Mouse (Mus musculus) thymus, adult 2 months (tissue): Measurements from ENCODE around the gene 4930539E08Rik.

Experiments
- CTCF ChIP-seq: fragments of 200-500 bp; IDR thresholded peaks from 2 replicates; pipeline ENCODE4 v1.5.1; 2012; ENCODE audit warnings: mild to moderate bottlenecking, control low read depth, low read length, moderate library complexity, borderline replicate concordance; ENCODE audit not compliant: control insufficient read depth, poor library complexity, insufficient read depth; ENCODE audit errors: extremely low read depth
- POLR2A ChIP-seq: fragments of 200-500 bp; IDR thresholded peaks from 2 replicates; pipeline ENCODE4 v1.6.1; 2012; ENCODE audit warnings: mild to moderate bottlenecking, low read length, control low read depth, moderate library complexity; ENCODE audit not compliant: control insufficient read depth, poor library complexity, insufficient read depth; ENCODE audit errors: extremely low read depth

DNA sequence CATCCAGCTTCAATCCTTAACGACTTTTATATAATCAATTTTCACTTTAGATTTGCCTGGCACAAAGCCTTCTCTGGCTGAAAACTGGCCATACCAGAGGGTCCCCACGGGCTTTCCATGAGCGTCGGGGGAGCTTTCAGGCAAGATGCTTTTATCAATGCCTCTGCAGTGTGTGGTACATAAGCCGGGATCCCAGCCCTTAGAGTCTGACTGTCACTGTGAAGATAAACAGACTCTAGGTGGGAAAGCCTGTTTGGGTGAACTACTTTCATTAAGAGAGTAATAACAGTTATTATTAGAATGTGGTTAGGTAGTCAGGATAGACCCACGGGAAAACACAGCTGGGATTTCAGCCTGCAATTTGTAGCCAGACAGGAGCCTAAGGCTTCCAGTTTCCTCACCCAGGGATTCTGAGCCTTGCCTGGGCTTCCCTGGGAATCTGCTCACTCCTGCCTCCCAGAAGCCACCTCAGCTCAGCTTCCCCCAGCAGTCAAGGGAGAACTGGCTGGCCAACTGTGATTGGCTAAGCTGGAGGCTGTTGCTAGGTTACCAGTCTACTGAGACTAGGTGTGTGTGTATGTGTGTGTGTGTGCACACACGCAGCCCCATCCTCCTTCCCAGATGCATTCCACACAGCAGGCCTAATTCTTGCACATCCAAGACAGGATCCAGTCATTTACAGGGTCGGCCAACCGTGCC, 45.6 kb downstream of the 4930539E08Rik start:
- TF ChIP-seq CTCF = no peak
- TF ChIP-seq POLR2A = no peak
